Mouse (Mus musculus) CH12.LX (cell line): Measurements from ENCODE around the gene Gsto2. TPM values are rescaled to one million over a fixed set of nuclear protein-coding genes. Genes with fewer than 3 reads are reported as not detected.

ENCODE experiments used
- DNase-seq: peaks from one replicate; pipeline ENCODE4 v3.0.0-alpha.2; 2013; ENCODE audit errors: extremely low read depth
- H3K27ac ChIP-seq: 2 replicates; pipeline ENCODE4 v1.5.1; 2012; ENCODE audit warnings: low read depth, mild to moderate bottlenecking, control low read depth, moderate library complexity; ENCODE audit not compliant: insufficient read depth
- H3K27me3 ChIP-seq: replicated peaks from 2 replicates; pipeline ENCODE3; 2012; ENCODE audit warnings: inconsistent platforms
- H3K36me3 ChIP-seq, 2 experiments: replicated peaks in 1 of 2; 2 replicates each; pipeline versions ENCODE3 to v1.6.1; 2012; ENCODE audit warnings: inconsistent platforms in 1 of 2, low read length in 1 of 2, mild to moderate bottlenecking in 1 of 2, mixed read lengths in 1 of 2, moderate library complexity in 1 of 2; ENCODE audit not compliant: control insufficient read depth in 1 of 2, insufficient read depth in 1 of 2
- H3K4me1 ChIP-seq, 2 experiments: 2 replicates each; pipeline ENCODE4 v1.6.1; 2012; ENCODE audit warnings: inconsistent platforms in 1 of 2, moderate library complexity in 1 of 2; ENCODE audit not compliant: insufficient read depth in 2 of 2, control insufficient read depth in 1 of 2
- H3K4me2 ChIP-seq: 2 replicates; pipeline ENCODE4 v1.6.1; 2012; ENCODE audit warnings: low read depth, mild to moderate bottlenecking, control low read depth; ENCODE audit not compliant: poor library complexity, insufficient read depth, severe bottlenecking
- H3K4me3 ChIP-seq, 3 experiments: fragments of 150-350 bp in 1 of 3; sonication (generic) in 1 of 3; replicated peaks in 1 of 3; 2 replicates each; pipeline versions ENCODE3 to v1.5.1; 2011 to 2012; ENCODE audit warnings: low read depth in 2 of 3, low read length in 2 of 3, mild to moderate bottlenecking in 2 of 3, moderate library complexity in 2 of 3, control low read depth in 1 of 3, improper control_type of control experiment in 1 of 3, inconsistent platforms in 1 of 3, mixed read lengths in 1 of 3; ENCODE audit not compliant: poor library complexity in 1 of 3
- H3K79me2 ChIP-seq: replicated peaks from 2 replicates; pipeline ENCODE4 v1.6.1; 2012; ENCODE audit warnings: mild to moderate bottlenecking, moderate library complexity; ENCODE audit not compliant: control insufficient read depth, poor library complexity, insufficient read depth, severe bottlenecking; ENCODE audit errors: extremely low read depth
- H3K9ac ChIP-seq: 2 replicates; pipeline ENCODE4 v1.6.1; 2012; ENCODE audit warnings: low read depth, mild to moderate bottlenecking, control low read depth, moderate library complexity; ENCODE audit not compliant: insufficient read depth
- H3K9me3 ChIP-seq: replicated peaks from 2 replicates; pipeline ENCODE3; 2012; ENCODE audit warnings: low read length, inconsistent platforms, mixed read lengths
- BHLHE40 ChIP-seq: IDR thresholded peaks from 2 replicates; pipeline ENCODE4 v1.6.1; 2011; ENCODE audit warnings: mild to moderate bottlenecking, low read depth, low read length, improper control_type of control experiment
- CHD2 ChIP-seq: IDR thresholded peaks from 2 replicates; pipeline ENCODE4 v1.6.1; 2011; ENCODE audit warnings: low read length, improper control_type of control experiment
- CTCF ChIP-seq, 2 experiments: IDR thresholded peaks in 1 of 2; conservative IDR thresholded peaks in 1 of 2; 2 replicates each; pipeline ENCODE4 v1.5.1; 2011 to 2012; ENCODE audit warnings: low read depth in 2 of 2, low read length in 2 of 2, improper control_type of control experiment in 1 of 2, inconsistent platforms in 1 of 2, mild to moderate bottlenecking in 1 of 2, moderate library complexity in 1 of 2
- JUND ChIP-seq: conservative IDR thresholded peaks from 2 replicates; pipeline ENCODE4 v1.6.1; 2011; ENCODE audit warnings: low read depth, low read length, improper control_type of control experiment
- MAZ ChIP-seq: IDR thresholded peaks from 2 replicates; pipeline ENCODE4 v1.6.1; 2012; ENCODE audit warnings: low read depth, mild to moderate bottlenecking, inconsistent platforms, low read length, improper control_type of control experiment, moderate library complexity
- NELFE ChIP-seq: IDR thresholded peaks from 2 replicates; pipeline ENCODE4 v1.6.1; 2011; ENCODE audit warnings: low read depth, low read length, improper control_type of control experiment
- POLR2A ChIP-seq: IDR thresholded peaks from 2 replicates; pipeline ENCODE4 v1.6.1; 2011; ENCODE audit warnings: low read depth, mild to moderate bottlenecking, improper control_type of control experiment, low read length
- RAD21 ChIP-seq: IDR thresholded peaks from 2 replicates; pipeline ENCODE4 v1.6.1; 2011; ENCODE audit warnings: low read depth, mild to moderate bottlenecking, low read length, improper control_type of control experiment, moderate library complexity
- SMC3 ChIP-seq: IDR thresholded peaks from 2 replicates; pipeline ENCODE4 v1.6.1; 2011; ENCODE audit warnings: low read depth, low read length, improper control_type of control experiment
- TBP ChIP-seq: conservative IDR thresholded peaks from 2 replicates; pipeline ENCODE4 v1.6.1; 2011; ENCODE audit warnings: low read depth, low read length, improper control_type of control experiment
- ZMIZ1 ChIP-seq: IDR thresholded peaks from 2 replicates; pipeline ENCODE4 v1.6.1; 2012; ENCODE audit warnings: low read depth, mild to moderate bottlenecking, inconsistent platforms, low read length, improper control_type of control experiment
- dilution Hi-C: fragments of 300-500 bp; cut with MboI; formaldehyde crosslinking; loops from 2 replicates; pipeline ENCODE4 v1.14.3; 2020; ENCODE audit warnings: low sequenced_read_pairs; ENCODE audit not compliant: extremely low pct_unique_long_range_greater_than_20kb, extremely low pct_ligation_motif_present
- in situ Hi-C: fragments of 300-500 bp; cut with MboI; formaldehyde crosslinking; loops from 3 replicates; pipeline ENCODE4 v1.14.3; 2019; ENCODE audit warnings: low sequenced_read_pairs, low pct_ligation_motif_present, low pct_unique_long_range_greater_than_20kb, mixed read lengths
- polyA plus RNA-seq: library from polyadenylated mRNA; unstranded; fragments of >175 nt; gene quantifications from 2 replicates; pipeline ENCODE4 v1.2.1, GENCODE M21; 2012; ENCODE audit warnings: low read depth; ENCODE audit not compliant: insufficient read length
- total RNA-seq, 2 experiments: library from RNA; depleted of rRNA; stranded (reverse); fragments of 300-350 nt in 1 of 2; fragments of >200 nt in 1 of 2; gene quantifications; 2 replicates each; pipeline ENCODE4 v1.2.3; 2012 to 2014

The Gsto2 gene
- total and polyA plus RNA-seq, 3 experiments: 0.49 to 1.4 (median 1.3) TPM

GRCm38 (mm10) chr19:47822143-47822796 is 43.1 kb upstream of the Gsto2 start:
- dilution Hi-C loops (no loop called here), in situ Hi-C loops (loop anchor here (10.0 kb wide), 1 partner anchor 167 kb away; no protein-coding TSS in a partner anchor)
- peak; percentile 53 for DNase-seq
- Histone ChIP-seq H3K4me2 (0 out of 2 replicates have a peak overlapping the region, but pooled peaks have one; percentile 34), H3K9me3 (no peaks in the 10 kb centered on the region), H3K27me3 (peaks cover 2% of the 10 kb centered on the region), H3K27ac (no peak overlapping the region), H3K4me3 (no peak overlapping the region), H3K4me1 (peaks cover 10 to 14% of the 10 kb centered on the region in 2 experiments), H3K79me2 (no peaks in the 10 kb centered on the region), H3K36me3 (no peaks in the 10 kb centered on the region), H3K9ac (no peak overlapping the region)
- TF ChIP-seq CTCF (conservative IDR thresholded peaks at IDR 0.05 in 1 of 2, IDR thresholded peaks at IDR 0.05 in 1 of 2; ENCODE audit: low read depth in 2 of 2, low read length in 2 of 2) (peak in 1 of 2 experiments; percentile 59; a peak in 2 of 4 replicates), SMC3 (peak; percentile 48), RAD21 (peak; percentile 44), CHD2 (no peak), NELFE (0 out of 2 replicates have a peak, but pooled peaks have one; percentile 23)

GRCm38 (mm10) chr19:47824026-47824425 is 41.3 kb upstream of the Gsto2 start:
- dilution Hi-C loops: no loop called here
- Histone ChIP-seq H3K4me2 (no peak overlapping the region), H3K79me2 (no peaks in the 10 kb centered on the region), H3K27me3 (peaks cover 3% of the 10 kb centered on the region), H3K36me3 (no peaks in the 10 kb centered on the region), H3K4me3 (no peak overlapping the region), H3K9ac (no peak overlapping the region), H3K27ac (no peak overlapping the region), H3K4me1 (peaks cover 12 to 14% of the 10 kb centered on the region in 2 experiments), H3K9me3 (no peaks in the 10 kb centered on the region)
- no peak for DNase-seq
- in situ Hi-C loops: loop anchor here (10.0 kb wide), 1 partner anchor 169 kb away; no protein-coding TSS in a partner anchor
- no peak for TF ChIP-seq ZMIZ1
- no peak for TF ChIP-seq MAZ
- no peak for TF ChIP-seq JUND
- TF ChIP-seq TBP: no peak
- TF ChIP-seq POLR2A: no peak

GRCm38 (mm10) chr19:47829913-47830450 is 35.4 kb upstream of the Gsto2 start:
- dilution Hi-C loops (no loop called here), in situ Hi-C loops (loop anchor here (10.0 kb wide), 1 partner anchor 175 kb away; no protein-coding TSS in a partner anchor)
- Histone ChIP-seq H3K79me2 (no peaks in the 10 kb centered on the region), H3K27ac (no peak overlapping the region), H3K4me1 (peaks cover 0 to 5% of the 10 kb centered on the region in 2 experiments; a peak in 2 of 4 replicates), H3K9me3 (no peaks in the 10 kb centered on the region), H3K27me3 (peaks cover 2% of the 10 kb centered on the region), H3K4me2 (no peak overlapping the region), H3K4me3 (no peak overlapping the region), H3K36me3 (no peaks in the 10 kb centered on the region), H3K9ac (no peak overlapping the region)
- TF ChIP-seq RAD21 (no peak), BHLHE40 (peak; percentile 81)
- DNase-seq: no peak
